Mouse (Mus musculus): ENCODE measurements at regions not wholly inside any gene's neighbourhood (a gene's known extent, or its start where the extent isn't known, plus 50 kb on each side); places are given as distances from the start of the nearest gene placed in this dataset.

- Histone ChIP-seq H3K79me2 (ENCODE audit: control insufficient read depth, insufficient read depth) (no peaks in the 10 kb centered on the region), H3K4me3 (no peak overlapping the region), H3K4me2 (ENCODE audit: low read depth) (no peak overlapping the region), H3K36me3 (ENCODE audit: control insufficient read depth, insufficient read depth) (no peaks in the 10 kb centered on the region), H3ac (ENCODE audit: control insufficient read depth, insufficient read length) (no peak overlapping the region), H3K27me3 (ENCODE audit: control insufficient read depth, insufficient read depth, insufficient read length) (no peaks in the 10 kb centered on the region)
- TF ChIP-seq REST (IDR thresholded peaks at IDR 0.05; ENCODE audit: insufficient read depth, insufficient read length) (no peak), POLR2AphosphoS2 (IDR thresholded peaks at IDR 0.05; ENCODE audit: insufficient read length, low read depth) (no peak), MAX (IDR thresholded peaks at IDR 0.05; ENCODE audit: low read depth) (no peak), MYOD1 (IDR thresholded peaks at IDR 0.05; ENCODE audit: control insufficient read depth in 1 of 3, insufficient read length in 2 of 3, low read depth in 2 of 3) (no peak), USF1 (IDR thresholded peaks at IDR 0.05; ENCODE audit: low read depth) (no peak), E2F4 (IDR thresholded peaks at IDR 0.05; ENCODE audit: insufficient read depth) (no peak)
Observed at GRCm38 (mm10) chr12:9357856-9358255, 212.1 kb upstream of the Osr1 start.

GRCm38 (mm10) chr12:9358872-9359271 lies 211.0 kb upstream of the Osr1 start:
- Histone ChIP-seq H3K4me2 (ENCODE audit: low read depth) (no peak overlapping the region), H3K79me2 (ENCODE audit: control insufficient read depth, insufficient read depth) (no peaks in the 10 kb centered on the region), H3K27me3 (ENCODE audit: control insufficient read depth, insufficient read depth, insufficient read length) (no peaks in the 10 kb centered on the region), H3ac (ENCODE audit: control insufficient read depth, insufficient read length) (no peak overlapping the region), H3K4me3 (no peak overlapping the region), H3K36me3 (ENCODE audit: control insufficient read depth, insufficient read depth) (no peaks in the 10 kb centered on the region)
- TF ChIP-seq TCF12 (IDR thresholded peaks at IDR 0.05; ENCODE audit: insufficient read depth, poor library complexity, severe bottlenecking), result no peak
- peak in 1 of 3 experiments; percentile 2 for TF ChIP-seq MYOD1 (IDR thresholded peaks at IDR 0.05; ENCODE audit: control insufficient read depth in 1 of 3, insufficient read length in 2 of 3, low read depth in 2 of 3)
- TF ChIP-seq MYOG (IDR thresholded peaks at IDR 0.05; ENCODE audit: control insufficient read depth in 1 of 3, insufficient read depth in 1 of 3, insufficient read length in 2 of 3, low read depth in 2 of 3), result no peak

- Histone ChIP-seq H3K36me3 (ENCODE audit: control insufficient read depth, insufficient read depth) (no peaks in the 10 kb centered on the region), H3K4me2 (ENCODE audit: low read depth) (no peak overlapping the region), H3K79me2 (ENCODE audit: control insufficient read depth, insufficient read depth) (no peaks in the 10 kb centered on the region), H3K4me3 (no peak overlapping the region), H3ac (ENCODE audit: control insufficient read depth, insufficient read length) (no peak overlapping the region), H3K27me3 (ENCODE audit: control insufficient read depth, insufficient read depth, insufficient read length) (no peaks in the 10 kb centered on the region)
- TF ChIP-seq REST (IDR thresholded peaks at IDR 0.05; ENCODE audit: insufficient read depth, insufficient read length) (no peak), TCF12 (IDR thresholded peaks at IDR 0.05; ENCODE audit: insufficient read depth, poor library complexity, severe bottlenecking) (no peak), MYOG (IDR thresholded peaks at IDR 0.05; ENCODE audit: control insufficient read depth in 1 of 3, insufficient read depth in 1 of 3, insufficient read length in 2 of 3, low read depth in 2 of 3) (no peak), E2F4 (IDR thresholded peaks at IDR 0.05; ENCODE audit: insufficient read depth) (no peak), POLR2A (IDR thresholded peaks at IDR 0.05; ENCODE audit: insufficient read length, low read depth) (no peak), POLR2AphosphoS2 (IDR thresholded peaks at IDR 0.05; ENCODE audit: insufficient read length, low read depth) (no peak), MAX (IDR thresholded peaks at IDR 0.05; ENCODE audit: low read depth) (no peak), TCF3 (IDR thresholded peaks at IDR 0.05; ENCODE audit: insufficient read length, low read depth) (no peak), SRF (IDR thresholded peaks at IDR 0.05; ENCODE audit: control insufficient read depth, insufficient read length, low read depth) (no peak)
Observed at GRCm38 (mm10) chr12:9365931-9366330, 204.0 kb upstream of the Osr1 start.

GRCm38 (mm10) chr12:9368682-9369081 lies 201.2 kb upstream of the Osr1 start:
- no peaks in the 10 kb centered on the region for H3K36me3 ChIP-seq (ENCODE audit: control insufficient read depth, insufficient read depth)
- no peak overlapping the region for H3ac ChIP-seq (ENCODE audit: control insufficient read depth, insufficient read length)
- no peaks in the 10 kb centered on the region for H3K27me3 ChIP-seq (ENCODE audit: control insufficient read depth, insufficient read depth, insufficient read length)
- no peaks in the 10 kb centered on the region for H3K79me2 ChIP-seq (ENCODE audit: control insufficient read depth, insufficient read depth)
- TF ChIP-seq CEBPB (IDR thresholded peaks at IDR 0.05; ENCODE audit: insufficient read depth, poor library complexity, severe bottlenecking), result peak; percentile 99
- TF ChIP-seq POLR2AphosphoS2 (IDR thresholded peaks at IDR 0.05; ENCODE audit: insufficient read length, low read depth), result no peak
- H3K4me3 ChIP-seq, result no peak overlapping the region
- H3K4me2 ChIP-seq (ENCODE audit: low read depth), result peak overlapping the region; percentile 69

GRCm38 (mm10) chr12:9401956-9402355 lies 168.0 kb upstream of the Osr1 start:
- H3K79me2 ChIP-seq (ENCODE audit: control insufficient read depth, insufficient read depth), result no peaks in the 10 kb centered on the region
- no peak for TF ChIP-seq TCF3 (IDR thresholded peaks at IDR 0.05; ENCODE audit: insufficient read length, low read depth)
- no peak for TF ChIP-seq TCF12 (IDR thresholded peaks at IDR 0.05; ENCODE audit: insufficient read depth, poor library complexity, severe bottlenecking)
- TF ChIP-seq POLR2AphosphoS2 (IDR thresholded peaks at IDR 0.05; ENCODE audit: insufficient read length, low read depth), result no peak
- no peak for TF ChIP-seq MYOG (IDR thresholded peaks at IDR 0.05; ENCODE audit: control insufficient read depth in 1 of 3, insufficient read depth in 1 of 3, insufficient read length in 2 of 3, low read depth in 2 of 3)
- TF ChIP-seq POLR2A (IDR thresholded peaks at IDR 0.05; ENCODE audit: insufficient read length, low read depth), result no peak
- no peak for TF ChIP-seq USF1 (IDR thresholded peaks at IDR 0.05; ENCODE audit: low read depth)
- TF ChIP-seq REST (IDR thresholded peaks at IDR 0.05; ENCODE audit: insufficient read depth, insufficient read length), result no peak
- TF ChIP-seq E2F4 (IDR thresholded peaks at IDR 0.05; ENCODE audit: insufficient read depth), result no peak
- TF ChIP-seq SRF (IDR thresholded peaks at IDR 0.05; ENCODE audit: control insufficient read depth, insufficient read length, low read depth), result no peak
- no peak for TF ChIP-seq MYOD1 (IDR thresholded peaks at IDR 0.05; ENCODE audit: control insufficient read depth in 1 of 3, insufficient read length in 2 of 3, low read depth in 2 of 3)
- no peak for TF ChIP-seq MAX (IDR thresholded peaks at IDR 0.05; ENCODE audit: low read depth)
- TF ChIP-seq CEBPB (IDR thresholded peaks at IDR 0.05; ENCODE audit: insufficient read depth, poor library complexity, severe bottlenecking), result no peak
- H3K36me3 ChIP-seq (ENCODE audit: control insufficient read depth, insufficient read depth), result no peaks in the 10 kb centered on the region
- H3K4me2 ChIP-seq (ENCODE audit: low read depth), result no peak overlapping the region
- no peaks in the 10 kb centered on the region for H3K27me3 ChIP-seq (ENCODE audit: control insufficient read depth, insufficient read depth, insufficient read length)
- H3ac ChIP-seq (ENCODE audit: control insufficient read depth, insufficient read length), result no peak overlapping the region
- no peak overlapping the region for H3K4me3 ChIP-seq
